Mouse (Mus musculus) ES-E14 (cell line): ENCODE measurements at regions not wholly inside any gene's neighbourhood (a gene's known extent, or its start where the extent isn't known, plus 50 kb on each side); places are given as distances from the start of the nearest gene placed in this dataset.
"Not testable (repeated sequence)": the region's sequence is repeated elsewhere in the genome, so short reads cannot be mapped to it uniquely, and the experiment has no call there.

Experiments
- DNase-seq: peaks from one replicate; pipeline ENCODE4 v3.0.0-alpha.2; 2013; ENCODE audit warnings: low read depth, low spot score
- H3K27ac ChIP-seq: 2 replicates; pipeline ENCODE4 v1.5.1; 2012; ENCODE audit warnings: low read depth, mild to moderate bottlenecking, low read length, moderate library complexity, mixed read lengths; ENCODE audit not compliant: poor library complexity, insufficient read depth, severe bottlenecking
- H3K36me3 ChIP-seq: 2 replicates; pipeline ENCODE4 v1.6.1; 2012; ENCODE audit warnings: mild to moderate bottlenecking, low read length, moderate library complexity, mixed read lengths; ENCODE audit not compliant: control insufficient read depth, poor library complexity, insufficient read depth, severe bottlenecking
- H3K4me1 ChIP-seq, 2 experiments: fragments of 150-350 bp in 1 of 2; sonication (generic) in 1 of 2; 2 replicates each; pipeline ENCODE4 v1.6.1; 2012; ENCODE audit warnings: low read length in 2 of 2, mild to moderate bottlenecking in 1 of 2, mixed read lengths in 1 of 2; ENCODE audit not compliant: control insufficient read depth in 2 of 2, insufficient read depth in 2 of 2, poor library complexity in 1 of 2
- H3K4me3 ChIP-seq, 2 experiments: fragments of 150-350 bp in 1 of 2; sonication (generic) in 1 of 2; 2 replicates each; pipeline ENCODE4 v1.5.1; 2012; ENCODE audit warnings: low read length in 2 of 2, low read depth in 1 of 2, mild to moderate bottlenecking in 1 of 2, mixed read lengths in 1 of 2; ENCODE audit not compliant: insufficient read depth in 1 of 2, poor library complexity in 1 of 2, severe bottlenecking in 1 of 2
- H3K9ac ChIP-seq: 2 replicates; pipeline ENCODE4 v1.6.1; 2012; ENCODE audit warnings: low read depth, mild to moderate bottlenecking, low read length, mixed read lengths; ENCODE audit not compliant: poor library complexity, insufficient read depth, severe bottlenecking
- H3K9me3 ChIP-seq: fragments of 150-350 bp; sonication (generic); 2 replicates; pipeline ENCODE4 v1.6.1; 2012; ENCODE audit warnings: low read depth, mild to moderate bottlenecking, low read length; ENCODE audit not compliant: control insufficient read depth, insufficient read depth
- CHD2 ChIP-seq: IDR thresholded peaks from 2 replicates; pipeline ENCODE4 v1.6.1; 2014; ENCODE audit warnings: mild to moderate bottlenecking, low read depth, low read length, inconsistent platforms
- HCFC1 ChIP-seq: IDR thresholded peaks from 2 replicates; pipeline ENCODE4 v1.6.1; 2012; ENCODE audit warnings: low read length, inconsistent platforms, borderline replicate concordance; ENCODE audit not compliant: insufficient read depth
- MAFK ChIP-seq: IDR thresholded peaks from 2 replicates; pipeline ENCODE4 v1.6.1; 2014; ENCODE audit warnings: mild to moderate bottlenecking, low read depth, low read length, inconsistent platforms; ENCODE audit not compliant: insufficient read depth
- ZC3H11A ChIP-seq: IDR thresholded peaks from 2 replicates; pipeline ENCODE4 v1.6.1; 2012; ENCODE audit warnings: low read depth, mild to moderate bottlenecking, inconsistent platforms, low read length, borderline replicate concordance
- ZNF384 ChIP-seq: IDR thresholded peaks from 2 replicates; pipeline ENCODE4 v1.6.1; 2012; ENCODE audit warnings: low read depth, low read length, inconsistent platforms
- in situ Hi-C, 2 experiments: fragments of 600-800 bp; cut with MboI; formaldehyde crosslinking; loops; one replicate each; pipeline ENCODE4 v1.15.1; 2025; ENCODE audit warnings: low sequenced_read_pairs in 2 of 2, inconsistent platforms in 1 of 2; ENCODE audit not compliant: unreplicated experiment in 2 of 2

DNA sequence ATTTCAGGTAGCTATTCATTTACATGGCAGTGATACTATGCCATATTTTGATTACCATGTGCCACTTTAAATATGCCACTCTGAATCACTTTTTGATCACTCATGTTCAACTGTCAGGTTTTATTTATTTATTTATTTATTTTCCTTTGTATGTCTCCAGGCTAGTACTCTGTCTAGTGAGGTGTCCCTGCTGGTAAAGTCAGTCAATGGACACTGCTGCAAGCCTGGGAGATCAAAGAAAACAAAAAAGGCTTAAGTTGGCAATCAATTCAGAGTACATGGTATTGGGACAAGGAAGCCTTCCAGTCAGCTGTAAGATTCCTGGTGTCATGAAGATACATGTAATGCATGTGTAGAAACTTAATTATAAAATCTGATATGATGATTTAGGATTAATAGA is 473.5 kb upstream of the Pcdh9 start:
- no peaks in the 10 kb centered on the region for H3K9me3 ChIP-seq
- no peak for TF ChIP-seq HCFC1
- TF ChIP-seq ZNF384, result no peak
- no peak for TF ChIP-seq MAFK
- in situ Hi-C loops, result no loop called here
- H3K36me3 ChIP-seq, result no peaks in the 10 kb centered on the region
- no peak for DNase-seq
- H3K4me1 ChIP-seq, result no peaks in the 10 kb centered on the region
- no peak overlapping the region for H3K9ac ChIP-seq
- no peak overlapping the region for H3K27ac ChIP-seq
- H3K4me3 ChIP-seq, result no peak overlapping the region

DNA sequence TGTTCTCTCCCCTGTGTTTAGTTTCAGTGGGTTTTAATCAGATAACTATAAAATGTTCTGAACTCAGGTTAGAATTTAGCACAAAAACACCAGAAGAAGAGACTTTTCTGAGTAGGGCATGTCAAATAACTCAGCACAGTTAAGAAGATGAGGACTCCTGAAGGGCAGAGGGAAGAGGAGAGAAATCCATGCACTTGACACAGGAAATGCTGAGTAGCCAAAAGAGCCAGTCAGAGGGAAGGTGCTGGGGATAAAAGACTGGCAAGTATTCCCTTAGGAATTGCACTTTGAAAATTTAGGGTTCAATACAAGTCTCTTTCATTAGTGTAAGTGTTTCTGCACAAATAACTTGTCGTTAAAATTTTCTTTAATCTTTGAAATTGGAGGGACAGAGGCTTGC is 472.4 kb upstream of the Pcdh9 start:
- no peak overlapping the region for H3K27ac ChIP-seq
- H3K4me1 ChIP-seq, result no peaks in the 10 kb centered on the region
- no peak for TF ChIP-seq HCFC1
- no peak overlapping the region for H3K4me3 ChIP-seq
- DNase-seq, result no peak
- no peaks in the 10 kb centered on the region for H3K36me3 ChIP-seq
- H3K9me3 ChIP-seq, result no peaks in the 10 kb centered on the region
- no peak overlapping the region for H3K9ac ChIP-seq
- in situ Hi-C loops, result no loop called here

DNA sequence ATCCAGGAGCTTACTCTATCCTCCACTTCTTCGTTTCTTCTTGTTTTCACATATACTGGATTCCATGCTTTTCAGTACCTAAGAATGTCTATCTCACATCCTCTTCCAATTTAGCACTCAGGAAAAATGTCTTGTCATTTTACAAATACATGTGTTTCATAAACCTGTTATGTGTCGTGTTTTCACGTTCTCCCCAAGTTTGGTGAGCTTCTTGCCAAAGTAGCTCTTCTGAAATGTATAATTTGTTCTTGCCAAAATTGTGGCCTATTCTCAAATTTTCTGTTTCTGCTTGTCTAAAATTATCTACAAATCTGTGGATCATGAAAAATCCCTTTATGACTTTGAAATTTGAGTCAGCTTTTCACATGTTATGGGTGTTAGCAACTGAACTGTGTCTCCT is 450.1 kb upstream of the Pcdh9 start:
- Histone ChIP-seq H3K36me3 (no peaks in the 10 kb centered on the region), H3K27ac (no peak overlapping the region), H3K4me1 (no peaks in the 10 kb centered on the region), H3K9me3 (no peaks in the 10 kb centered on the region), H3K4me3 (no peak overlapping the region), H3K9ac (no peak overlapping the region)
- in situ Hi-C loops, result no loop called here
- no peak for TF ChIP-seq ZC3H11A
- TF ChIP-seq ZNF384, result no peak
- no peak for TF ChIP-seq HCFC1
- TF ChIP-seq CHD2, result no peak
- no peak for TF ChIP-seq MAFK
- DNase-seq, result no peak

DNA sequence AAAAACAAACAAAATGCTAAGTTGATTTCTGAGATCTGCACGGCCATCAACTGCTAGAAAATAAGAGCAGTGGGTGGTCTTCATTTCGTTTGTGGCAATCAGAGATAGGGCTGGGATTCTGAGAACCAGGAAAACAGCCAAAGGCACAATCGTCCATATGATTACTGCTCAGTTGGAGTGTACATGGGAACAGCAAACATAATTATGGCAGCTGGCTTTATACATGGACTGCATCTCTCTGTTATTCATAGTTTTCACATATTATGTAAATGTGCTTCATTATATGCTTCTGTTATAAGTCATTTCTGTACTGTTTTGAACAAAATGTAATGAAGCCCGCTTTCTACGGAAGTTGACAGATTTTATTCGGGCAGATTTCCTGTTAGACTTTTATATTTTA is 418.8 kb upstream of the Pcdh9 start:
- DNase-seq, result no peak
- TF ChIP-seq CHD2, result no peak
- no peak for TF ChIP-seq MAFK
- TF ChIP-seq ZNF384, result no peak
- no peak for TF ChIP-seq ZC3H11A
- TF ChIP-seq HCFC1, result no peak
- Histone ChIP-seq H3K4me1 (peaks cover 0 to 2% of the 10 kb centered on the region in 2 experiments; a peak in 1 of 4 replicates), H3K9ac (no peak overlapping the region), H3K36me3 (no peaks in the 10 kb centered on the region), H3K4me3 (no peak overlapping the region), H3K9me3 (no peaks in the 10 kb centered on the region), H3K27ac (no peak overlapping the region)
- in situ Hi-C loops, result no loop called here

DNA sequence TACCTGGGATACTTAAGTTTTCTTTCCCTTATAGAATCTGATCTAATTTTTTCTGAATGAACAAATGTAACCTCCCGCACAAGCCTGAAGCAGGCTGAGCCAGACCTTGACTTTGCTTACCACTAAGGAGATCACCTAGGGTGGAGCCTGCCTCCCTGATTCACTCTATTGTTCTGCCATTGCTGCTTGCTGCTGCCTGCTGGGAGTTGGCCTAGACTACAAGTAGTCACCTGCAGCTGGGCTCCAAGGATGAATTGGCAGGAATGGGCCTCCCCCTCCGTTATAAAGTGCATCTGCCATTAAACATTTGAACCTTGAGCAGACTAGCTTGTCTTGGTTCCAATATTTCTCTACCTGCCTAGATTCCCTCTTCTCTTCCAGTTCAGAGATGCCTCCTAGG is 415.1 kb upstream of the Pcdh9 start:
- H3K27ac ChIP-seq, H3K36me3 ChIP-seq, H3K9ac ChIP-seq, H3K9me3 ChIP-seq, H3K4me3 ChIP-seq, in situ Hi-C loops, H3K4me1 ChIP-seq: not testable (repeated sequence)
- peak; percentile 17 for DNase-seq
